Mouse (Mus musculus) T-helper 17 cell (primary cell): ENCODE measurements around the gene Adipor2.

Experiments used
- in situ Hi-C, 2 experiments: fragments of 300-600 bp; cut with MboI, MseI; formaldehyde crosslinking; loops; 1 replicate in 1 of 2; 2 replicates in 1 of 2; pipeline ENCODE4 v1.15.1; 2025; ENCODE audit warnings: high pct_unique_total_duplicates in 2 of 2

Adipor2 gene

DNA sequence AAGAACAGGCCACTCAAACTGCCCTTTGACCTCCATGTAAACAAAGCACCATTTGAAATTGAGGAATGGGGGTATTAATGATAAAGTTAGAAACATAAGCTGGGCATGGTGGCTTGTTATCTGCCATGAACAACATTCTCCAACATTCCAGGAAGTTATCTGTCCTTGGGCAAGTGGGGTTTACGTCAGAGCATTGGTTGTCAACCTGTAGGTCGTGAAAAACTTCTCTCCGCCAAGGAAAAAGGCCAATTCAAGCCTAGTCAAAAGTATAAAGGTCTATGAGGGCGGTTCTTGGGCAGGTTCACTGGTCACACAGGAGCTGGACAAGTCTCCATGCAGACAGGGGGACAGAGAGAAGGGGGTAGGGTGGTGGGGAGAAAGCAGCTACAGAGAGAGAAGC, 3.5 kb upstream of the Adipor2 start:
- in situ Hi-C loops = no loop called here

DNA sequence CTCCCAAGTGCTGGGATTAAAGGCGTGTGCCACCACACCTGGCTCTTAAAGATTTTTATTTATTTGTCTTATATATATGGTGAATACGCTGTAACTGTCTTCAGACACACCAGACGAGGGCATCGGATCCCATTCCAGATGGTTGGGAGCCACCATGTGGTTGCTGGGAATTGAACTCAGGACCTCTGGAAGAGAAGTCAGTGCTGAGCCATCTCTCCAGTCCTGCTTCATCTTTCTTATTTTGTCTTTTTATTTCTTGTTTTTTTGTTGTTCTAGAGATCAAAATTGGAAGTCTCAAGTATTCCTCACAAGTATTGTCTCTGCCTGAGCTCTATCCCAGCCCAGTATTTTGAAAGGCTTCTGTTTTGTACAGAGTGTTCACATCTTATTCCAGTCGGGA, 2.9 kb upstream of the Adipor2 start:
- in situ Hi-C loops = no loop called here

DNA sequence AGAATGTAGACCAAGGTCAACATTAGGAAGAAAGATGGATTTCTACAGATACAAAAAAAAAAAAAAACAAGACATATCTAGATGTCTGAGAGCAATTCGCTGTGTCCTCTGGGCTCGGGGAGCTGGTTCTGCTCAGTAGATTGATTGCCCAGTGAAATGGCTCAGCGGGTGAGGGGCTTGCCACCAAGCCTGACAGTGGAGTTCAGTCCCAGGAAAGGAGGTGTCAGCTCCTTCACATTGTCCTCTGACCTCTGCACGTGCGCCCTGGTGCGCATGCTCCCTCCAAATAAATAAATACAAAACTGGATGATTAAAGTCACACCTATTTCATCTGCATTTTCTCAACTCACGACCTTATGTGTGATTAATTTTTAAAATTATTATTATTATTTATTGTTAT, 1.9 kb upstream of the Adipor2 start:
- in situ Hi-C loops = no loop called here

DNA sequence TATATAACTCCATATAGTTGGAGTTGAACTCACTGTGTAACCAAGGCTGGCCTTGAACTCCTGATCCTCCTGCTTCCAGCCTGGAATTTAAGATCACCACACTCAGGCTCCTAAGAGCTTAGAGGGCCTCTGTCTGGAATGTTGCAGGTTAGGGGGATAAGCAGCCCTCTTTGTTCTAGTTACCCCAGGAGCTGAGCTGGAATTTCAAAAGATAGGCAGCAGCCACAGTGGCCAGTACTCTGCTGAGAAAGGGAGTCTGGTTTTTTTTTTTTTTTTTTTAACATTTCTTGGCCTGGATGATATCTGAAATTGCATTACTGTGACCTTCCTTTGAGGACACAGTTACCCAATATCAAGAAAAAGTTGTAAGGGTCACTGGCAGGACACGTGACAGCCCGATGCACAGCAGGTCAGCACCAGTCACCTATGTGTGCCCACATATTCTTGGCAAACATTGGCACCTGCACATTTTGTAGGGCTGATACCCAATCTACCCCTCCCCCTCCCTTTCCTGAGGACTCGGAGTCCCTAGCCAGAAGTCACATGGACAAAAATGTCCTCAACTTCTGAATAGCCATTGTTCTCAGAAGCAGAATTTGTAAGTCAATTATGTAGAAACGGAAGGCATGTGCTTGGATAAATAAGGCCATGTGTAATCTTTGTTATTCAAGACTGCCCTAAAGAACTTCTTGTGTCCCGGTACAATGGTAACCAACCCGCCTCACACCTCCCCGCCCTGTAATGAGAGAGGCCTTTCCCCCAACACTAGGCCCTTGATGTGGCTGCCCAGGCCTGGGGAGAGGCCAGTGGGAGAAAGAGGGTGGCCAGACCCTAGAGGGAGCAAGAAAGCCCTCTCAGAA, 1.1 kb upstream of the Adipor2 start:
- in situ Hi-C loops = no loop called here

DNA sequence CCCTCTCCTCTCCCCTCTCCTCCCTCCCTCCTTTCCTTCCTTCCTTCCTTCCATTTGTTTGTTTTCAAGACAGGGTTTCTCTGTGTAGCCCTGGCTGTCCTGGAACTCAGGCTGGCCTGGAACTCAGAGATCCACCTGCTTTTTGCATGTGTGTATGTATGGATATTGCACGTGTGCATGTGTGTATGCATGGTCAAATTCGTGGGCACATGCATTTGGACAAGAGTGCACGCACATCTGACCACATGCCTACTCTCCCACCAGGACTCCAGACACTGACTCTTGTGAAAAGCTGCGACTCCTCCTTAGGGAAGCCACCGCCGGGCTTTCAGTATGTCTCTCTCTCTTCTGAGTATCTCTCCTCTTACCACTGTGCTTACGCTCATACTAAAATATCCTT, 317 bp upstream of the Adipor2 start:
- in situ Hi-C loops = no loop called here

DNA sequence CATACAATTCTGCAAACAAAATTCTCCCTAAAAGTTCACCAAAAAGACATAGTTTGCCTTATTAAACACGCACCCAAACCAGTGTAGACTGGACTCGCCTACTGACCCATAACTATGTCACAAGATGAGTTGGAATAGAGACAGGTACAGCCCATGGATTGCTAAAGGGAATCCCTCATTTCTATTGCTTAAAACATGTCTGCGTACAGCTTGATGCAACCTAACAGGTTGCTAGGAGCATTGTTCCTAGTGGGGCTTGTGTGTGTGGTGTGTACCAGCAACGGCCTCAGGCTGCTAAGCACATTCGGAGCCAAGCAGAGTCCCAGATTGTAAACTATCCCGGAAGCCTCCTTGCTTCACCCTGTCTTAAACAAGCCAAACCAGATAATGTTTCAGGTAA, 861 bp downstream of the Adipor2 start:
- in situ Hi-C loops = no loop called here

DNA sequence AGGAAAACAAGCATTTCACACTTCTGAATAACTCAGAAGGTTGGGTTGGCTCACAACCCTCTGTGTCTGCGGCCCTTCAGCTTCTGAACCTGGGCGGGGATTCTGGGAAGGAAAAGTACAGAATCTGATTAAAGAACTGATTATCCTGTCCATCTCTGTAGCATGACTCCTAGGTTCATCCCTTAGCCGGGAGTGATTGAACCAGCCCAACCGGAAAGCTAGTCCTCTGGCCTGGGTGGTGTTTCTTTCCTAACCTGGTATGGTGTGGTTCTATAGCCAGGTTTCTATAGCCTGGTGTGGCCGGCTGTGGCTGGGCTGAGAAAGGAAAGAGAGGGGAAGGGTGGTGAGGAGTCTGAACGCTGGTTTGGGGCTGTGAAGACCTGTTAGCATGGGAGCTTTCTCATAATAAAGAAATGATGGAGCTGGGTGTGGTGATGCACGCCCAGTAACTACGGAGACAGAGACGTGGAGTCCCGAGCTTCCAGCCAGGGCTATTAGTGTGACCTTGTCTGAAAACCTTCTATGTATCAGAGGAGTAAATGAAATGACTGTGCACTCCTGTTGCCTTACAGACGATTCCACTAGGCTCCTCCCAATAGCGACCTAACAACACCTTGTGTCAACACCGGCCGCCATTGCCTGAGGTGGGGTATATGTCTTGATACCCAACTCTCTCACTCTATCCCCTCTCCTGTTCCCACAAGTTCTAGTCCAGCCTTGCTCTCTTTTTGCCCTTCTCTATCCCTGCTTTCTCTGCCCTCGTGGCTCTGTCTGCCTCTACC, 3.1 kb downstream of the Adipor2 start:
- in situ Hi-C loops = no loop called here

DNA sequence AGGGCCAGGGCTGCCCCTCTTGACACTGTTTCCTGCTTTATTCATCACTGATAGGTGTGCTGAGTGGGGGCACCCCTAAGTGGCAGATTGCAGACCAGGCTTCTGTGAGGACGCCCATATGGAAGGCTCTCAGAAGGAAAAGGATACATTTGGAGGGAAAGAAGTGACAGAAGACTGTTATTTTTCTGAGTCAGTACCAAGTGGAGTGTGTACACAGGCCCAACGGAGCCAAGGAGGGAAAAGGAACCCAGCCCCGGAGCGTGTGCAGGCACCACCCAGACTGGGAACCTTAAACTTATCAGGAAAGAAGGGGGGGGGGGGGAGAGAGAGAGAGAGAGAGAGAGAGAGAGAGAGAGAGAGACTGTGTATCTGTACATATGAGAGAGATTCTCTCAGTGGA, 4.9 kb downstream of the Adipor2 start:
- in situ Hi-C loops = no loop called here

DNA sequence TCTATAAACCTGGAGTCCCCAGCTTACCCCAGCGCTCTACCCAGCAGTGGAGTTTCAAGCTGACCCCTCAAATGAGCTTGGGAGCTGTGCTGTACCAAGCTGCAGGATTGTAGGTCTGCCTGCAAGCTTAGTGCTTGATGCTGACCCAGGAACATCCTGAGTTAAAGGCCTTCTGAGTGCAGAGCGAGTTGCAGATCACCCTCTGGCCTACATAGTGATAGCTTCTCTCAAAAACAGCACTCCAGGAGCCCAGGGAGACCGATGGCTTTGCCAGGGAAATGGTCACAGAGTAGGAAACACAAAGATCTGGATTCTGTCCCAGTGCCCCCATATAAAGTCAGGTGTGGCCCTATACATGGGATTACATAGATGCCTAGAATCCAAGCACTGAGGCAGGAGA, 6.0 kb downstream of the Adipor2 start:
- in situ Hi-C loops = no loop called here

DNA sequence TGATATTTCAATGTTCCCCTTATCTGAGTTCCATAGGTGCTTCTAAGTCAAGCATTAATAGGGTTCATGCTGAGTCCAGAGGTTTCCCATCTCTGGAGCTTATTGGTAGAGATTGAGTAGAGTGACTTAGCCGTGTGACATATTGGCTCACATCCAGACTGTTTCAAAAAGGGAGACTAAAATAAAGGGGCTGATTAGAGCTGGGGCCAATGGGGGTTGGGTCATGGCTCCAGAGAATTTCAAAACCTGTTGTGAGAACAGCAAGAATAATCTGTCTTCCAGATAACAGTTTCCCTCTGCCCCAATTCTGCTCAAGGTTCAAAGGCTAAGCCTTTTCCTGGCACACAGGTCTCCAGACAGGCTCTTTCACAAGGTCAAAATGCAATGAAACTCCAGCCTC, 7.7 kb downstream of the Adipor2 start:
- in situ Hi-C loops = no loop called here

DNA sequence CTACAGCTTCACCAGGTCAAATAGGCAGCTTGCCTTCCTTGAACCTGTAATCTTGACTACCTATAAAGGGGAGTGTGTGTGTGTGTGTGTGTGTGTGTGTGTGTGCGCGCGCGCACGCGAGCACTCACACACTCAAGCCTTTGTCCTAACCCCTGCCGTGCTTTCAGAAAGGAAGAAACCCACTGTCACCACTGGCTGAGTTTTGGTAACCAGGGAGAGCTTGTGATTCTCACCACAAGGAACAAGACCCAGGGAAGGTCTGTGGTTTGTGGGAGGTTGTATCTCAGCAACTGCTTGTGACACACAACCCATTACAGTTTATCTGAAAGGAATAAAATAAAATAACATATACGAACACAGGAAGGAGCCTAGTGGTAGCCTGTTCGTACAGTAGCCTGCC, 8.9 kb downstream of the Adipor2 start:
- in situ Hi-C loops = no loop called here

DNA sequence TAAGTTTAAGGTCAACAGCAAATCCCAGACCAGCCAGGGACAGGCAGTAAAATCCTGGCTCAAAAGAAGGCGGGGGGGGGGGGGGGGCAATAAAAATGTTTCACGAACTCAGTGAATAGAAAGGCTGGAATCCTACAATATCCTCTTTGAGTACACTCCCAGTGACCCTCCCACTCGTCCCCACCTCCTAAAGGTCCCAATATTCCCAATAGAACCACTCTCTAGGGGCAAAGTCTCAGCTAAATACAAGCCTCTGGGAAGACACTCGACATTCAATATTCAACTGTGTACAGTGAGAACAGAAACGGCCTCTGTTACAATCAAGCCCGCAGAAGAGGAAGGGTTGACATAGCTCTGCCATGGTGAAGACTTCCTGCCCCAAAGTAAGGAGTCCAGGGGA, 9.7 kb downstream of the Adipor2 start:
- in situ Hi-C loops = no loop called here

DNA sequence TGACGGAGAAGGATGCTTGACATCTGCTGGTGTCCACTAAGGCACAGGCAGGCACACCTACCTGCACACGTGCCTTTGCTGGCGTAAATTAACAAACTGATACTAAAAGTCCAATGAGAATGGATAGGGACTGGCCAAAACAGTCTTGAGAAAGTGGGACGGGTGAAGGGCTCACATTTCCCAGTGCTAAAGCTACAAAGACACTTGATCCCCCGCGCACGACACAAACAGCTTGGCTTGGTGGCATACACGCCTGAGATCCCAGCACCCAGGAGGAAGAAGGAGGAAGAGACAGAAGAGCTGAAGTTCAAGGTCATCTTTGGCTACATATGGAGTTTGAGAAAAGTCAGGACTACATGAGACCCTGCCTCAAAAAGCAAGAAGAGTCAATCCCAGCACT, 11.0 kb downstream of the Adipor2 start:
- in situ Hi-C loops = no loop called here

DNA sequence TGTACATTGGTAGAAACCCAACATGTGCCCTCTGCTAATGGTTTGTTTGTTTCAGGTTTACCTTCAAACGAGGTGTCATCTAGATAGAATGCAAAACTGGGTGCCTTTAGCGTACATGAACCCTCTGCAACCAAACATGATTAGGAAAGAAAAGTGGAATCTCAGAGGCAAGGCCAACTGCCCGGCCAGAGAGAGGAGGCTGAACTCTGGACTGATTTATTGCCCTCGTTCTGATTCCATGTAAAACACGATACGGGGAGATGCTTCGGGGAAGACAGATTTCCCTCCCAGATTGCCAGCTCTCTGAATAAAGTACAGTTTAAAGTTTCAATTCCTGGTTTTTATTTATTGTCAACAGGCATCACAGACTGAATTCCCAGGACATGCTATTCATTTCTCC, 12.2 kb downstream of the Adipor2 start:
- in situ Hi-C loops = no loop called here

DNA sequence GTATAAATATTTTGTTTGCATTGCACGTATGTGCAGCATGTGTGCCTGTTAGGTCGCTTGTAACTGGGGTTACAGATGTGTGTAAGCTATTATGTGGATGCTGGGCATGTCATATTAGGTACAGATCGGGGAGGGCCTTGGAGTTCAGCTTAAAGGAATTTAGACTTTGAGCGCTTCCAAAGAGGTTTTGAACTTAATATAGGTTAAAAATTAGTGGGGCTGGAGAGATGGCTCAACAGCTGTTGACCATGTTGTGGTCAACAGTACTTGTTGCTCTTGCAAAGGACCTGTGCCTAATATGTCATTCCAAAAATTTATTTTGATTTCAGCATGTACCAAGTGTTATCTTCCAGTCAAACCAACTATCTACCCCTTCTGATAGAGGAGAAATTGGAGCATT, 12.7 kb downstream of the Adipor2 start:
- in situ Hi-C loops = no loop called here

DNA sequence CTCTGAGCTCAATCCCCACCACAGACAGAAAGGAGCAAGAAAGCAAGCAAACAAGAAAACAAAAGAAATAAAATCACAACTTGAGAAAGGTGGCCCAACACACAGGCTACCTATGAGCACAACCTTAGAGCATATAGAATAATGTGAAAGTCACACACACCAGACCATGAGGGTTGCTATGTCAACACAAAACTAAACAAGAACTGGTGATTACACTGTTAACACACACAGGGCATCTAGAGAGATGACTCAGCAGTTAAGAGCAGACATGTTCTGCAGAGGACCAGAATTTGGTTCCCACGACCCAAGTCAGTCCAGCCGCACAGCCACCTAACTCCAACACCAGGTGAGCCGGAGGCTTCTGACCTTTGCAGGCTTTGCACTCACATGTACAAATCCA, 14.5 kb downstream of the Adipor2 start:
- in situ Hi-C loops = no loop called here

DNA sequence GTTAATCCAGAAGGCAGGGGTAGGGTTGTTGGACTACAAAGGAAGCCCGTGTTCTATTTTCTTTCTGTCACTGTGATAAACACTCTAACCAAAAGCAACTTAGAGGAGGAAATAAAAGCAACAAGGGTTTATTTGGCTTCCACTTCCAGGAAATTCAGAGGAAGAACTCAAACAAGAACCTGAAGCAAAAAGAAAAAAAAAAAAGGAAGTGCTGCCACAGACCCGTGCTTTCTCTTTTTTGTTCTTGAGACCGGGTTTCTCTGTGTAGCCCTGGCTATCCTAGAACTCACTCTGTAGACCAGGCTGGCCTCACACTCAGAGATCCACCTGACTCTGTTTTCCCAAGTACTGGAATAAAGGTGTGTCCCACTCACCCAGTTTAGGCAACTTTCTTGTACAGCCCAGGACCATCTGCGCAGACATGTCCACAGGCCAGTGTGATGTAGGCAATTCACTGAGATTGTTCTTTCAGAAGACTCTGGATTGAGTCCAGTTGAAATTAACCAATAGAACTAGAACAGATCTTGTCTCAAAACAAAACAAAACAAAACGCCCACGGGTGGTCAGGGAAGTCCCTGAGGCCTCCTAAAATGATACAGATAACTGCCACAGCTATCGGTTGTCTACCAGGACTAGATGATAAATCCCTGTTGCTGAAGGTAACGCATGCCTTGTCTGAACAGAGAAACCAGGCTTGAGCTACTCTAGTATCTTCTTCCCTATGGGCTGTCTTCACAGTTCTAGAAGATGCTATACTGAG, 15.8 kb downstream of the Adipor2 start:
- in situ Hi-C loops = no loop called here

DNA sequence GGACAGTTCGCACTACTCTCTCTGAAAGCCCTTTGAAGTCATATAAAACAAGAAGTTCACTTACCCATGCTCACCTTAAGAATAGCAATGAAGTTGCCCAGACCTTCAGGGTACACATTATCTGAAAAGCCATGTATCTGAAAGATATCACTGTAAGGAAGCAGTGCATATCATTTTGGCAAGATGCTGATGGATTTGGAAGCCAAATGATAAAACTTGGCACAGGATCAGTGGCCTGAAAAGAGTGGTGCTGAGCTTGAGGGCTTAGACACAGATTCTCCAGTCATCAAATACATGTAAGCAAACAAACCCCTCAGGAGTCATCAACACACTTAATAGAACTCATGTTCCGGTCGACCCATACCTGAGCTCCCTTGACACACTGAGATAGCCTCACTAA, 16.9 kb downstream of the Adipor2 start:
- in situ Hi-C loops = no loop called here

DNA sequence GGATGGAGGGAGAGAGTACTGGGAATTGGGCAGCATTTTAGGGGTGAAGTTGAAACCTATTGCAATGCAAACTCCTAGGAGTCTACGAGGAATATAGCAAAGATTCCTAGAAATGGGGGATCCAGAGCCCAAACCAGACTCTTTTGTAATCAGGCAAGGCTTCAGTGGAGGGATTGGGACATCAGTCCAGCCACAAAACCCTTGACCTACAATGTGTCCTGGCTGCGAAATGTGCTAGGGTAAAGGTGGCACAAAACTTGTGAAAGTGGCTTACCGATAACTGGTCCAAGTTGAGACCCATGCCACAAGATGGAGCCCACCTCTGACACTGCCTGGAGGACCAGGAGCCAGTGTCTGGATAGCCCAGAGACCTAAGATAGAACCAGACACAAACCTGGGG, 18.1 kb downstream of the Adipor2 start:
- in situ Hi-C loops = loop anchor here (25.0 kb wide), 1 partner anchor 1512 kb away; no protein-coding TSS in a partner anchor

DNA sequence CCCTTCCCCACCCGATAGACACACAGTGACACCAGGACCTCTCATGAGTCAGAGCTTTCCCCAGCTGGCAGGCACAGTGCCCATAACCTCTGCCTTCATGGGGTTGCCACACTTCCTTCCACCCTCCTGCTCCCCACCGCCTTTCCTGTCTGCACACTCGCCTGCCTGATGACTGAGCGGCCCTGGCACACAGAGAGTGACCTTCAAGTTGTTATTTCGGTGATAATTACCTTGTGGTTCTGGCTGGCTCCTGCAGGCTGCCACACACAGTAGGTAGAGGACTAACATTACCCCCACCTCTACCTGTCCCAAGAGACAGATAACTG, 21.2 kb downstream of the Adipor2 start:
- in situ Hi-C loops = loop anchor here (25.0 kb wide), 1 partner anchor 1509 kb away; no protein-coding TSS in a partner anchor

DNA sequence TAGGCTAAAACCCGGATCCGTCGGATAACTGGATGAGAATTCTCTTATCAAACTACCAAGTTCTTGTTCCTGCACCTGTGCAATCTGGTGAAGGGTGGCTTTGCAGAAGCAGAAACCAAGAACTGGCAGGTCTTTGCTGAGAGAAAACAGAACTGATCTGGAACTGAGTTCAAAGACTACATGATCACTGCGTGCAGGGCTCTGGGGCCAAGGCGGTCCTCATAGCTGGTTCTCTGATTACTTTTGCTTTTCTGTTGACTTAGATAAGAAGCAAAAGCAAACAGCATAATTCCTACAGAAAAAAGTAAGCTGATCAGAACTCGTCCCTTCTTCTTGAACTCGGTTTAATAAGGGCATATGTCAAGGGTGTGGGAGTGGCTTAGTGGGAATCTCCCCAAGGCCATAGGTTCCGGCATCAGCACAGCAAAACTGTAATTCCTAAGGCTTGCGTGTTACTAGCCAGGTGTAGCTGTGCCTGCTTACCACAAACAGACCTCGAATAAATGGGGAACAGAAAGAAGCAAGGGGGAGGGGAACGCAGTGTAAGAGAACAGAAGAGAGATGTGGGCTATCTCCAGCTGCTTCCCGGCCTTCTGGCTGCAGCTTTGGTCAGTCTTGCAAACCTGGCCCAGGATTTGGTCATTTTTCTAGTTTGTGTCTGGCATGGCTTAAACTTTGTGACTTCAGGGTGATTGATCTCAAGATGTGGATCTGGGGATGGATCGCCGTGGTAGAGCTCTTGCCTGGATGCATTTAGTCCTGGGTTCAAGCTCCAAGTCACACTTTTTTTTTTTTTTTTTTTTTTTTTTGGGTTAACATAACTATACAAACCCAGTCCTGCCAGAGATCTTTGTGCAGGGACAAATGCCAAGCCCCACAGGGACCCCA, 21.8 kb downstream of the Adipor2 start:
- in situ Hi-C loops = loop anchor here (25.0 kb wide), 1 partner anchor 1508 kb away; no protein-coding TSS in a partner anchor
